Mouse (Mus musculus): ENCODE results near the gene Bmp6. TPM values are rescaled to one million over a fixed set of nuclear protein-coding genes. Genes with fewer than 3 reads are reported as not detected.

The Bmp6 gene
- total RNA-seq, 2 experiments from 2014 or later: 21.7 to 34.0 TPM

GRCm38 (mm10) chr13:38419781-38420180 is 74.9 kb downstream of the Bmp6 start:
- no peak for DNase-seq
- intact Hi-C loops (cut with DNase I): no loop called here

- no peak for DNase-seq
- intact Hi-C loops (cut with DNase I): no loop called here
Observed at GRCm38 (mm10) chr13:38422491-38422890, 77.6 kb downstream of the Bmp6 start.

GRCm38 (mm10) chr13:38425294-38425693 is 80.4 kb downstream of the Bmp6 start:
- no peak for DNase-seq
- intact Hi-C loops (cut with DNase I): no loop called here

DNA sequence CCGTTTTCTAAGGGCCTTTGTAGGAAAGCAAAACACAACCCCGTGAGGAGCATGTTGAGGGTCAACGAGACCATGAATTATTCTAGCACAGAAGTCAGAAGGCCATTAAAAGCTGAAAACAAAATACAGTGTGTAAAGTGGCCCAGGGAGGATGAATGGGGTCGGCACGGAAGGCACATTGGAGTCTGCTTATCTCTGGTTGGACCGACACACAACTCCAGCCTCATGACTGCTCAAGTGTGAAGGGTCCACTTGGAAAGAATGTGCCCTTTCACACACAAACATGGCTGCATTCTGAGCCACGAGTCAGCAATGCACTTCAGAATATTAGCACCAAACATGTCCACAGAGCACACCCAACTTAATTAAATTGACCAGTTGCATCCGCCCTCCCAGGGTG is 84.8 kb downstream of the Bmp6 start:
- DNase-seq: no peak
- intact Hi-C loops (cut with DNase I): loop anchor here (10.0 kb wide), 1 partner anchor 365 kb away; no protein-coding TSS in a partner anchor

- DNase-seq: no peak
- intact Hi-C loops (cut with DNase I): loop anchor here (10.0 kb wide), 1 partner anchor 365 kb away; no protein-coding TSS in a partner anchor
Observed at GRCm38 (mm10) chr13:38430075-38430474, 85.2 kb downstream of the Bmp6 start.

DNA sequence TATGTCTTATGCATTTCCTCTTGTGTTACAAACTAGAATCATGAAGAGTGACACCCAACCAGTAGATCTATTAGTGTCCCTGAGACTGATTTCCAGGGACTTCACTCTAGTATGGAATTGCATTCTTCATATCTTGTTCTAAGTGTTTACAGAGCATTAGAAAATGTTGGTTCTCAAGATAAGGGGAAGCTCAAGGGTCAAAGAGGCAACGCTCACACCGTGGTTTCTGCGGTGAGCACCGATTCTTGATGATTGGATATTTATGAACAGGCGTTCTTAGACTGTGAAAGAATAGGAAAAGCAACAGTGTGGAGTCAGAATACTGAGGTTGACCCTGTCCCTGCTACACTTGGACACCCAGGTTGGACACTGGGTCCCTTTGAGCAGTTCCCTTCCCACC is 89.9 kb downstream of the Bmp6 start:
- DNase-seq: no peak
- intact Hi-C loops (cut with DNase I): loop anchor here (1.0 to 10.0 kb wide), 2 partner anchors 30 to 370 kb away; no protein-coding TSS in a partner anchor

- peak; percentile 42 to 58 for DNase-seq
- intact Hi-C loops (cut with DNase I): loop anchor here (2.0 to 10.0 kb wide), 2 partner anchors 95 to 373 kb away; no protein-coding TSS in a partner anchor
Observed at GRCm38 (mm10) chr13:38437930-38438329, 93.0 kb downstream of the Bmp6 start.

- intact Hi-C loops (cut with DNase I): no loop called here
- peak in 1 of 2 experiments; percentile 7 for DNase-seq
Observed at GRCm38 (mm10) chr13:38440240-38440639, 95.3 kb downstream of the Bmp6 start.

- intact Hi-C loops (cut with DNase I): no loop called here
- no peak for DNase-seq
Observed at GRCm38 (mm10) chr13:38448516-38449015, 103.7 kb downstream of the Bmp6 start.

DNA sequence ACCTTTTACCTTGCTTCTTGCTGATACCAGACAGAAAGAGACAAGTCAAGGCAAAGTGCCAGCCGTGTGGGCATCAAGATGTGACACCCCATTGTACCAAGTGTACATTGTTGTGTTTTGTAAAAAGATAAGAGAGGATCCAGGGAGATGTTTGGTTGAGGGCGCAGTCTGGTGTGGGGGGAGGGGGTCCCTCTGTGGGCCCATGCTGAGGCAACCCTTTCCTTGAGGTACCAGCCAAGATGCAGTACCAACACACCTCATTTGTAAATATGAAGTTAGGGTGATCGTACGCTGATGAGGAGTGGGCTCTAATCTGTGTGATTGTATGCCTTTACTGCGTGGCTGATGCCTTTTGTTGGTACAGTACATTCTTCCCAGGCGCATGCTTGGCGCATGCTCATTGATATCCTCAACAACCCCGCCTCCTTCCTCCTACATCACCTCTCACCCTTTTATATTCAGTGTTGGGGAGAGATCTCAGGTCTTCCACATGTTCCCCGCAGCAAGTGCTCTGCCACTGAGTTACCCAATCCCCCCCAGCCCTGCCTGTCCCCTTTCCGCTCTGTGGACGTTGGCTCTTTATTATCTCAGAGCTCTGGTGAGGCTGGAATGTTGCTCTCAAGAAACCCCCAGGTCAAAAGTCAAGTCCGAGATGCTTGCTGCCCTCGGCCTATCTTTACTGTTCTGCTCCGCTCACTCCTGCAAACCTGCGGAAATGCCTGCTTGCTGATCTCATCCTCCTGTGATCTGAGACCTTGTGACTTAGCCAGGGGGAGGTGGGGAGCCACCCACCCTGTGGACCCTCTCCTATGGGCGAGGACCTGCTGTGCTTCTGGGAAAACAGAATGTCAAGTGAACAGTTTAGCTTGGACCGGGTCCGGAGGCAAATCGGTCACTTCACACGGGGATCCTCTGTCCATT is 105.4 kb downstream of the Bmp6 start:
- DNase-seq: no peak
- intact Hi-C loops (cut with DNase I): no loop called here

DNA sequence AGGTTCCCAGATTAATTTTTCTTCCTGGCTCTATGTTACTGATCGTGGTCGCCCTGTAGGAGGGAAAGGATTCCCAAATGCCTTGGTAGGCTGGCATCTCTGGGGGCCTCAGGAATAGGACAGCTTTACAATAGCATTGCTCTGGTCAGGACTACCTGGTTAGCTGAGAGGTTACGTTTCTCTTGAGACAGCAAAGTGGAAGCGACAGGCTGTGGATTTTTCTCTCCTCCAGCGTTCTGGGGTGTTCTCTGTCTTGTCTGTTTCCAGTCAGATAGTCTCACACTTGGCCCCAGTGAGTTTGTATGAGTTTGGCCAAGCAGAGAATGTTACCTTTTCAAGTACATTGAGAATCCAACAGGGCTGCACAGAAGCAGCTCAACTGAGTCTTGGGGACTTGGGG is 106.5 kb downstream of the Bmp6 start:
- no peak for DNase-seq
- intact Hi-C loops (cut with DNase I): no loop called here

- intact Hi-C loops (cut with DNase I): no loop called here
- DNase-seq: no peak
Observed at GRCm38 (mm10) chr13:38463410-38463809, 118.5 kb downstream of the Bmp6 start.

DNA sequence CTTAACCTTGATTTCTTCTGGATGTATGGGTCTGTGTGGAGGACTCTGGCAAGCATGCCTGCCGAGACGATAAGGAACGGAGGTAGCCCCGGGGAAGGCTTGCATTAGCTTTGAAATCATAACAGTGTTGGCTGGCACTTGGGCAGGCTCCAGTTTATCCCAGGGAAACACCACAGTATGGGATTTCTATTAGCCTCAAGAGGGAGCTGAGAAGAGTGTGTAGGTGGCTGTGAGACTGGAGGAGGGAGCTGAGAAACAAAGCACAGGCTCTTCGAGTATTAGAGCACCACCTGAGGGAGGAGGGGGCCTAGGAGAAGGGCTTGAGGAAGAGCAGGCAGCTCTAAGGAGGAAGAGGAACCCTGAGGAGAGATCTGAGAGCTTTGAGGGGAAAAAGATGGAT is 126.0 kb downstream of the Bmp6 start:
- DNase-seq: no peak
- intact Hi-C loops (cut with DNase I): no loop called here

- DNase-seq: no peak
- intact Hi-C loops (cut with DNase I): no loop called here
Observed at GRCm38 (mm10) chr13:38472636-38473035, 127.7 kb downstream of the Bmp6 start.

DNA sequence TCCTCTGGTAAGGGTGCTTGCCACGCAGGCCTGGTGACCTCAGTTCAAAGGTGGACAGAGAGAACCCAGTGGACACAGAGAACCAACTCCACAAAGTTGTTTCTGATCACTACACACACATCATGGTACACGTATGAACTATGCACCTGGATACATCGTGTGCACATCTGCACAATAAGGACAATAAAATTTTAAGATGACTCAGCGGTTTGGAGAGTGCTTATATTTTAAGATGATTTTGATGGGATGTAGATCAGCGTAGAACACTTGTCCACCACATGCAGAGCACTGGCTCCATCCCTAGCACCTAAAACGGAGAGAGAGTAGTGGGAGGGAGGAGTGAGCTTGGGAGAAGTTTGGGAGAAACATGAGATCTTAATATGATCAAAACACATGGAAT is 128.6 kb downstream of the Bmp6 start:
- intact Hi-C loops (cut with DNase I): no loop called here
- DNase-seq: no peak

GRCm38 (mm10) chr13:38476936-38477335 is 132.0 kb downstream of the Bmp6 start:
- intact Hi-C loops (cut with DNase I): no loop called here
- no peak for DNase-seq

- intact Hi-C loops (cut with DNase I): no loop called here
- DNase-seq: no peak
Observed at GRCm38 (mm10) chr13:38481021-38481420, 136.1 kb downstream of the Bmp6 start.

- DNase-seq: no peak
- intact Hi-C loops (cut with DNase I): no loop called here
Observed at GRCm38 (mm10) chr13:38484701-38485100, 139.8 kb downstream of the Bmp6 start.

DNA sequence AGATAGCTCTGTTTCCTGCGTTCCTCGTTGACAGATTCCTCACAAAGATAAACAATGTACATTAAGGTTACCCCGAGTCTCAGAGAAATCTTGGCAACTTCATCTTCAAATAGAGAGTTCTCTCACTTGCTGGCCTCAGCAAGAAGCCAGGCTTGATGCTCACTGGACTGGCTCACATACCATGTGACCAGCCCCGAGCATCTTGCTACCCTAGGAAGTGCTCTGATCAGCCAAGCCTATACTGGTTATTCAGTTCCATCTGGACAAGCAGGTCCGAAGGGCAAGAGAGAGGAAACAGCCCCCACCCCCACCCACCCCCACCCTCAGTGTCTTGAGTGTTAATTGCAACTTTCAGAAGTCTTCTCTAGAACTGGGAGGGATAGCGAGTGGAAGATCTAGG is 141.9 kb downstream of the Bmp6 start:
- intact Hi-C loops (cut with DNase I): no loop called here

GRCm38 (mm10) chr13:38496715-38497114 is 151.8 kb downstream of the Bmp6 start:
- no peak for DNase-seq

More for the DNA sequence above, 141.9 kb downstream of the Bmp6 start:
- no peak for DNase-seq

GRCm38 (mm10) chr13:38501314-38501713 is 156.4 kb downstream of the Bmp6 start:
- DNase-seq: no peak
- intact Hi-C loops (cut with DNase I): no loop called here

More at GRCm38 (mm10) chr13:38496715-38497114, 151.8 kb downstream of the Bmp6 start:
- intact Hi-C loops (cut with DNase I): no loop called here

Data from heart, postnatal 36 days (tissue).